In the genomic region with DNA sequence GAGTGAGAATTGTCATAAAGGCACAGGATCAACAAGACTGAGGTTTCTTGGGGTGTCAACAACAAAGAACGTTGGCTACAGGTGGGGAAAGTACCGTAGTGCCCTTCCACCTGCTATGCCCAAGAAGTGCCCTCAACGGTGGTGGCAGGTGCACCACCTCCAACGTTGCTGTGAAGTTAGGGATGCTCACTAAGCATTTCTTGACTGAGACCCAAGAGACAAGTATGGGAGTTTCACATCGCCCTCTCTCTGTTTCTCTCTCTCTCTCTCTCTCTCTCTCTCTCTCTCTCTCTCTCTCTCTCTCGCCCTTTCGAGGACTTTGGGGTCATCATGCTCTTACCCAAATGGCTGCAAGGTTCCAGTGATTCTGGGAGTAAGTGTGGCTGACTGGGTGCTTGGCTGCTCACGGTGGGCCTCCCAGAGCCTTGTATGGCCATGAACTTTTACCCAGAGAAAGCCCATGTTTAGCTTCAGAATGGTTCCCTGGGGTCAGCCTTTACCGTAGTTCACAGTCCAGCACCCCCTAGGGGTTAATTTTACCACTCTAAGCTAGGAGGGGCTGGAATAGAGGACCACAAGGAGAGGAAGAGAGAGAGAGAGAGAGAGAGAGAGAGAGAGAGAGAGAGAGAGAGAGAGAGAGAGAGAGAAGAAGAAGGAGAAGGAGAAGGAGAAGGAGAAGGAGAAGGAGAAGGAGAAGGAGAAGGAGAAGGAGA, we compare ENCODE assay signal across 10 mouse cellular contexts.
A peak's percentile ranks its signal among the peaks of the same experiment; 100 is the strongest.
DNase-seq lines count a peak whose midpoint lies in the region; ATAC-seq and TF ChIP-seq lines count a peak whose summit lies in the region.
"Had no signal": no experiment of that assay in that cellular context is flagged by ENCODE, and none has a peak within 500 bp of the region (broad histone marks: within the 10 kb centered on the region; RNA-seq: fewer than 3 reads in every experiment).

No protein-coding gene starts in this region.

- H3K4me2 ChIP-seq in kidney, postnatal 0 days (ENCODE audit: low read length): no peak overlapping the region
- H3K4me2 ChIP-seq in liver, embryonic 14.5 days (ENCODE audit: low read depth): no peak overlapping the region
- H3K4me2 ChIP-seq in hindbrain, embryonic 16.5 days (ENCODE audit: low read length): no peak overlapping the region

- no peaks in the 10 kb centered on the region for H3K9me3 ChIP-seq in kidney, postnatal 0 days (replicated peaks; ENCODE audit: low read length)
- no peaks in the 10 kb centered on the region for H3K9me3 ChIP-seq in liver, embryonic 14.5 days (ENCODE audit: control insufficient read depth, low read length)
- no peaks in the 10 kb centered on the region for H3K9me3 ChIP-seq in hindbrain, embryonic 16.5 days (ENCODE audit: control insufficient read depth, low read length)
- H3K9me3 ChIP-seq: hindbrain, embryonic 13.5 days; limb, embryonic 15.5 days; midbrain, embryonic 12.5 days had no signal

- TF ChIP-seq EP300 in liver, embryonic 14.5 days (IDR thresholded peaks at IDR 0.05; ENCODE audit: low read depth): no peak

- DNase-seq in kidney, postnatal 0 days (ENCODE audit: low spot score): peak; percentile 40
- DNase-seq in kidney, adult 8-10 months: no peak
- DNase-seq in CD4-positive helper T cell, adult 2 months (ENCODE audit: low read depth, low spot score): peak; percentile 42
- DNase-seq in liver, embryonic 14.5 days (ENCODE audit: low read depth in 3 of 3, low spot score in 3 of 3): no peak

- 0 out of 2 replicates have a peak overlapping the region, but pooled peaks have one; percentile 19 for H3K27ac ChIP-seq in kidney, postnatal 0 days
- H3K27ac ChIP-seq in liver, embryonic 14.5 days: no peak overlapping the region
- H3K27ac ChIP-seq in hindbrain, embryonic 16.5 days (ENCODE audit: low read depth, low read length): no peak overlapping the region
- H3K27ac ChIP-seq: hindbrain, embryonic 13.5 days; midbrain, embryonic 12.5 days had no signal

- no peaks in the 10 kb centered on the region for H3K27me3 ChIP-seq in kidney, postnatal 0 days (ENCODE audit: insufficient read depth, low read length)
- no peaks in the 10 kb centered on the region; the same call in 1 of the 2 replicates for H3K27me3 ChIP-seq in liver, embryonic 14.5 days (ENCODE audit: control insufficient read depth, insufficient read depth, low read length)
- no peaks in the 10 kb centered on the region for H3K27me3 ChIP-seq in hindbrain, embryonic 16.5 days (replicated peaks; ENCODE audit: control insufficient read depth, insufficient read depth, low read length)
- H3K27me3 ChIP-seq: limb, embryonic 15.5 days had no signal

- WGBS in kidney, postnatal 0 days: 75% methylated on average over 9 of the region's 9 CpGs
- 54% methylated on average over 9 of the region's 9 CpGs for WGBS in liver, embryonic 14.5 days (ENCODE audit: insufficient replicate concordance)
- 78% methylated on average over 9 of the region's 9 CpGs for WGBS in hindbrain, embryonic 16.5 days

- no peak overlapping the region for H3K4me3 ChIP-seq in kidney, postnatal 0 days (replicated peaks; ENCODE audit: low read depth, low read length)
- no peak overlapping the region for H3K4me3 ChIP-seq in liver, embryonic 14.5 days (ENCODE audit: insufficient read depth in 1 of 2, low read depth in 2 of 2, low read length in 2 of 2)
- no peak overlapping the region for H3K4me3 ChIP-seq in hindbrain, embryonic 16.5 days (ENCODE audit: low read length)

- H3K36me3 ChIP-seq in kidney, postnatal 0 days (ENCODE audit: insufficient read depth, low read length): no peaks in the 10 kb centered on the region
- no peaks in the 10 kb centered on the region for H3K36me3 ChIP-seq in liver, embryonic 14.5 days (replicated peaks; ENCODE audit: control insufficient read depth, insufficient read depth, low read depth)
- H3K36me3 ChIP-seq in hindbrain, embryonic 16.5 days (ENCODE audit: control insufficient read depth, insufficient read depth, low read length): no peaks in the 10 kb centered on the region
- H3K36me3 ChIP-seq: hindbrain, embryonic 13.5 days; limb, embryonic 15.5 days; midbrain, embryonic 12.5 days had no signal

- ATAC-seq in kidney, postnatal 0 days (replicated peaks; ENCODE audit: low FRiP score, low read depth): no peak
- ATAC-seq in activated CD4-positive, CD25-positive, alpha-beta regulatory T cell, adult 4 months: peak; percentile 30
- no peak for ATAC-seq in liver, embryonic 14.5 days (ENCODE audit: insufficient read depth)
- no peak for ATAC-seq in frontal cortex, adult (ENCODE audit: low TSS enrichment)
- ATAC-seq in hindbrain, embryonic 16.5 days: no peak

- peak; percentile 31 for TF ChIP-seq CTCF in kidney, postnatal 0 days (IDR thresholded peaks at IDR 0.05; ENCODE audit: low read depth)
- TF ChIP-seq CTCF in liver, embryonic 14.5 days (IDR thresholded peaks at IDR 0.05; ENCODE audit: low read depth): peak; percentile 11; the same call in 1 of the 2 replicates

- H3K4me1 ChIP-seq in kidney, postnatal 0 days (replicated peaks; ENCODE audit: insufficient read depth, low read length): no peaks in the 10 kb centered on the region
- H3K4me1 ChIP-seq in liver, embryonic 14.5 days (replicated peaks; ENCODE audit: control insufficient read depth in 2 of 2, insufficient read depth in 2 of 2, low read length in 1 of 2): 0 out of 4 replicates have a peak, but pooled peaks cover 0 to 4% of the 10 kb centered on the region in 2 experiments
- H3K4me1 ChIP-seq in hindbrain, embryonic 16.5 days (ENCODE audit: control insufficient read depth, insufficient read depth, low read depth, low read length): peaks cover 5% of the 10 kb centered on the region; the same call in 1 of the 2 replicates

- H3K9ac ChIP-seq in kidney, postnatal 0 days (ENCODE audit: low read depth, low read length): no peak overlapping the region
- no peak overlapping the region for H3K9ac ChIP-seq in liver, embryonic 14.5 days (replicated peaks)
- no peak overlapping the region for H3K9ac ChIP-seq in hindbrain, embryonic 16.5 days (ENCODE audit: low read depth, low read length)
- H3K9ac ChIP-seq: limb, embryonic 15.5 days had no signal

Comparison
In these comparisons a context has a peak if more than half of its experiments do, and no peak if none do; other contexts are left out.
1. DNase-seq: peak in kidney, postnatal 0 days (single experiment) and CD4-positive helper T cell, adult 2 months (single experiment); none in kidney, adult 8-10 months (0 of 2) and liver, embryonic 14.5 days (0 of 3).